Mouse (Mus musculus) liver, adult 2 months (tissue): ENCODE data around the gene Endou. TPM values are rescaled to one million over a fixed set of nuclear protein-coding genes. Genes with fewer than 3 reads are reported as not detected.

Source experiments
- DNase-seq: peaks from one replicate; pipeline ENCODE4 v3.0.0-alpha.2; 2011; ENCODE audit warnings: low read depth, low spot score; ENCODE audit errors: extremely low read depth
- H3K27ac ChIP-seq: fragments of 200-500 bp; replicated peaks from 2 replicates; pipeline ENCODE4 v1.5.1; 2012; ENCODE audit warnings: low read depth, mild to moderate bottlenecking, control low read depth, inconsistent platforms, low read length; ENCODE audit not compliant: insufficient read depth
- H3K27me3 ChIP-seq: fragments of 200-500 bp; 2 replicates; pipeline ENCODE4 v1.6.1; 2012; ENCODE audit warnings: mild to moderate bottlenecking, moderate library complexity, low read length, inconsistent platforms; ENCODE audit not compliant: control insufficient read depth, insufficient read depth
- H3K36me3 ChIP-seq: fragments of 200-500 bp; 2 replicates; pipeline ENCODE4 v1.6.1; 2012; ENCODE audit warnings: low read length, inconsistent platforms; ENCODE audit not compliant: control insufficient read depth, insufficient read depth
- H3K4me1 ChIP-seq: fragments of 200-500 bp; 2 replicates; pipeline ENCODE4 v1.6.1; 2011; ENCODE audit warnings: low read length; ENCODE audit not compliant: control insufficient read depth, insufficient read depth
- H3K4me3 ChIP-seq: fragments of 200-500 bp; 2 replicates; pipeline ENCODE4 v1.5.1; 2011; ENCODE audit warnings: low read depth, mild to moderate bottlenecking, control low read depth, low read length, moderate library complexity; ENCODE audit not compliant: insufficient read depth
- H3K79me2 ChIP-seq: fragments of 200-500 bp; 2 replicates; pipeline ENCODE4 v1.6.1; 2012; ENCODE audit warnings: inconsistent platforms, mild to moderate bottlenecking, low read length, moderate library complexity; ENCODE audit not compliant: control insufficient read depth, insufficient read depth
- H3K9ac ChIP-seq: fragments of 200-500 bp; 2 replicates; pipeline ENCODE4 v1.6.1; 2012; ENCODE audit warnings: low read depth, mild to moderate bottlenecking, control low read depth, inconsistent platforms, low read length
- CTCF ChIP-seq: fragments of 200-500 bp; IDR thresholded peaks from 2 replicates; pipeline ENCODE4 v1.5.1; 2011; ENCODE audit warnings: low read depth, low read length, control low read depth
- POLR2A ChIP-seq: fragments of 200-500 bp; IDR thresholded peaks from 2 replicates; pipeline ENCODE4 v1.6.1; 2011; ENCODE audit warnings: low read length, control low read depth; ENCODE audit not compliant: insufficient read depth; ENCODE audit errors: extremely low read depth
- WGBS: fragments of 180-500 bp; shearing (Covaris S2); methylation state at CpG from one replicate; pipeline ENCODE4 v1.1.7; 2018; 5-methylcytosine and 5-hydroxymethylcytosine counted together
- polyA plus RNA-seq: library from polyadenylated mRNA; depleted of rRNA; stranded (reverse); fragments of >200 nt; gene quantifications from 2 replicates; pipeline ENCODE4 v1.2.3, GENCODE M21; 2012
- total RNA-seq: library from RNA; depleted of rRNA; stranded (reverse); fragments of >200 nt; gene quantifications from 2 replicates; pipeline ENCODE4 v1.2.3, GENCODE M21; 2014

Gene Endou
- total and polyA plus RNA-seq, 2 experiments: 0.32 to 0.55 TPM

GRCm38 (mm10) chr15:97766594-97767279 is 35.6 kb upstream of the Endou start:
- Histone ChIP-seq H3K4me3 (peak overlapping the region; percentile 55), H3K27me3 (no peaks in the 10 kb centered on the region; the same call in 1 of the 2 replicates), H3K79me2 (no peaks in the 10 kb centered on the region), H3K9ac (peak overlapping the region; percentile 44), H3K4me1 (peaks cover 2% of the 10 kb centered on the region; the same call in 1 of the 2 replicates), H3K36me3 (no peaks in the 10 kb centered on the region), H3K27ac (peak overlapping the region; percentile 33)
- DNase-seq: no peak
- TF ChIP-seq CTCF (no peak), POLR2A (no peak)
- 18% methylated on average over 23 of the region's 23 CpGs for WGBS

- DNase-seq: no peak
- no peaks in the 10 kb centered on the region for H3K79me2 ChIP-seq
- peak overlapping the region; percentile 44 for H3K9ac ChIP-seq
- TF ChIP-seq CTCF: no peak
- no peak for TF ChIP-seq POLR2A
- WGBS: 42% methylated on average over 8 of the region's 8 CpGs
- H3K4me3 ChIP-seq: peak overlapping the region; percentile 55
- H3K27me3 ChIP-seq: no peaks in the 10 kb centered on the region; the same call in 1 of the 2 replicates
- H3K27ac ChIP-seq: peak overlapping the region; percentile 33
- no peaks in the 10 kb centered on the region for H3K36me3 ChIP-seq
- peaks cover 2% of the 10 kb centered on the region; the same call in 1 of the 2 replicates for H3K4me1 ChIP-seq
Observed at GRCm38 (mm10) chr15:97766194-97766593, 35.1 kb upstream of the Endou start.

DNA sequence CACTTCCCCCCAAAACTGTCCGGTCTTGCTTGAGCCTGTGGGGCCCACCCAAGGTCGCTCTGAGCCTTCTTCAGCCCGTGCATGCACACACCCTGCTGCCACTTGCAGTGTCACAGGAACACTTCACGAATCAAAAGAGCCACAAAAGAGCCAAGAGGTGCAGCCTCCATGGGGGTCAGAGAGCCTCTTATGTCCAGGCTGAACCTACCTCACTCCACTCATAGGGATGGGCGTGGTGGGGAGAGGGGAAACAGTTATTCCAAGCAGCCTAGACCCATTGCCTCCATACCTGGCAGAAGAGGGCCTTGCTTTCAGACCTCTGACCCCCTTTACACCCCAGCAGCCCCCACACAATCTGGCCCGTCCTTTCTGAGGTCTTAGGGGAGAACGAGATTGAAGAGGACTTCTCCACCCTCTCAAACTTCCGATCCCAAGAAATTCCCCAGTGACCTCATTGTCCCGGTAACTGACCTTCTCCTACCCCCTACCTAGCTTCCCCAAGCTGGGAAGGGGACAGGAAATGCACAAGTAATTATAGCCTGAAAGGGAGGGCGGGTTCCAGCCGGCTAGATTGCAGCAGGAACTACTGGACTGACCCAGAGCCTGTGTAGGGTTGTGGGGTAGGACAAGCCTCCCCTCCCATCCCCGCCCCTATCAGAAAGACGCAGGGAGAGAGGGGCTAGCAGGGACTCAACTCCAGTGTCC is 34.1 kb upstream of the Endou start:
- peak overlapping the region; percentile 31; the same call in 1 of the 2 replicates for H3K9ac ChIP-seq
- H3K79me2 ChIP-seq: no peaks in the 10 kb centered on the region
- H3K4me3 ChIP-seq: peak overlapping the region; percentile 24
- no peak for TF ChIP-seq CTCF
- TF ChIP-seq POLR2A: no peak
- peaks cover 2% of the 10 kb centered on the region; the same call in 1 of the 2 replicates for H3K4me1 ChIP-seq
- WGBS: 66% methylated on average over 13 of the region's 13 CpGs
- H3K27me3 ChIP-seq: no peaks in the 10 kb centered on the region; the same call in 1 of the 2 replicates
- DNase-seq: no peak
- H3K27ac ChIP-seq: peak overlapping the region; percentile 29; the same call in 1 of the 2 replicates
- H3K36me3 ChIP-seq: no peaks in the 10 kb centered on the region

- WGBS: 85% methylated on average over 2 of the region's 2 CpGs
- no peaks in the 10 kb centered on the region for H3K79me2 ChIP-seq
- H3K9ac ChIP-seq: no peak overlapping the region
- no peak for DNase-seq
- TF ChIP-seq CTCF (no peak), POLR2A (no peak)
- peaks cover 5% of the 10 kb centered on the region for H3K4me1 ChIP-seq
- no peaks in the 10 kb centered on the region; the same call in 1 of the 2 replicates for H3K27me3 ChIP-seq
- H3K36me3 ChIP-seq: no peaks in the 10 kb centered on the region
- H3K27ac ChIP-seq: no peak overlapping the region
- no peak overlapping the region for H3K4me3 ChIP-seq
Observed at GRCm38 (mm10) chr15:97764532-97764931, 33.4 kb upstream of the Endou start.

GRCm38 (mm10) chr15:97763256-97764049 is 32.3 kb upstream of the Endou start:
- Histone ChIP-seq H3K9ac (no peak overlapping the region), H3K4me3 (no peak overlapping the region), H3K36me3 (no peaks in the 10 kb centered on the region), H3K79me2 (no peaks in the 10 kb centered on the region), H3K27me3 (no peaks in the 10 kb centered on the region; the same call in 1 of the 2 replicates), H3K4me1 (peaks cover 5% of the 10 kb centered on the region), H3K27ac (no peak overlapping the region)
- no peak for DNase-seq
- 48% methylated on average over 9 of the region's 9 CpGs for WGBS
- TF ChIP-seq CTCF: no peak
- TF ChIP-seq POLR2A: no peak
